Mouse (Mus musculus) intestine, embryonic 16.5 days (tissue): ENCODE data around the gene Trir. TPM values are rescaled to one million over a fixed set of nuclear protein-coding genes. Genes with fewer than 3 reads are reported as not detected.

Source experiments
- ATAC-seq: fragments of 200-750 bp; cut with Nextera tagmentation; 2 replicates; pipeline ENCODE4 v1.8.0; 2017; ENCODE audit warnings: moderate TSS enrichment, moderate library complexity
- H3K27ac ChIP-seq: fragments of 300-500 bp; sonication (generic); 2 replicates; pipeline ENCODE4 v1.5.1; 2014; ENCODE audit warnings: mild to moderate bottlenecking, low read length
- H3K27me3 ChIP-seq: fragments of 300-500 bp; sonication (generic); replicated peaks from 2 replicates; pipeline ENCODE4 v1.6.1; 2014; ENCODE audit warnings: low read length, control low read depth, mixed read lengths; ENCODE audit not compliant: control insufficient read depth, insufficient read depth
- H3K36me3 ChIP-seq: fragments of 300-500 bp; sonication (generic); 2 replicates; pipeline ENCODE4 v1.6.1; 2014; ENCODE audit warnings: low read length, control low read depth; ENCODE audit not compliant: control insufficient read depth, insufficient read depth
- H3K4me1 ChIP-seq: fragments of 300-500 bp; sonication (generic); 2 replicates; pipeline ENCODE4 v1.6.1; 2014; ENCODE audit warnings: low read length, control low read depth, mixed read lengths; ENCODE audit not compliant: control insufficient read depth, insufficient read depth
- H3K4me2 ChIP-seq: fragments of 300-500 bp; sonication (generic); 2 replicates; pipeline ENCODE4 v1.6.1; 2014; ENCODE audit warnings: low read depth, low read length, control low read depth
- H3K4me3 ChIP-seq: fragments of 300-500 bp; sonication (generic); 2 replicates; pipeline ENCODE4 v1.5.1; 2014; ENCODE audit warnings: mild to moderate bottlenecking, low read length
- H3K9ac ChIP-seq: fragments of 300-500 bp; sonication (generic); 2 replicates; pipeline ENCODE4 v1.6.1; 2014; ENCODE audit warnings: low read depth, low read length
- H3K9me3 ChIP-seq: fragments of 300-500 bp; sonication (generic); 2 replicates; pipeline ENCODE4 v1.6.1; 2016; ENCODE audit warnings: low read length, control low read depth; ENCODE audit not compliant: control insufficient read depth
- WGBS: fragments of 180-500 bp; shearing (Covaris S2); extraction: QIAGEN DNeasy Blood & Tissue Kit; methylation state at CpG from one replicate; pipeline ENCODE4 v1.1.7; 2014; 5-methylcytosine and 5-hydroxymethylcytosine counted together
- polyA plus RNA-seq: library from polyadenylated mRNA; unstranded; fragments of >200 nt; fragmentation: Nextera tagmentation; extraction: Ambion mirVana; gene quantifications from 2 replicates; pipeline ENCODE4 v1.2.1, GENCODE M21; 2015

Trir gene
- polyA plus RNA-seq, 1 experiment from 2014 or later: 79.0 TPM

DNA sequence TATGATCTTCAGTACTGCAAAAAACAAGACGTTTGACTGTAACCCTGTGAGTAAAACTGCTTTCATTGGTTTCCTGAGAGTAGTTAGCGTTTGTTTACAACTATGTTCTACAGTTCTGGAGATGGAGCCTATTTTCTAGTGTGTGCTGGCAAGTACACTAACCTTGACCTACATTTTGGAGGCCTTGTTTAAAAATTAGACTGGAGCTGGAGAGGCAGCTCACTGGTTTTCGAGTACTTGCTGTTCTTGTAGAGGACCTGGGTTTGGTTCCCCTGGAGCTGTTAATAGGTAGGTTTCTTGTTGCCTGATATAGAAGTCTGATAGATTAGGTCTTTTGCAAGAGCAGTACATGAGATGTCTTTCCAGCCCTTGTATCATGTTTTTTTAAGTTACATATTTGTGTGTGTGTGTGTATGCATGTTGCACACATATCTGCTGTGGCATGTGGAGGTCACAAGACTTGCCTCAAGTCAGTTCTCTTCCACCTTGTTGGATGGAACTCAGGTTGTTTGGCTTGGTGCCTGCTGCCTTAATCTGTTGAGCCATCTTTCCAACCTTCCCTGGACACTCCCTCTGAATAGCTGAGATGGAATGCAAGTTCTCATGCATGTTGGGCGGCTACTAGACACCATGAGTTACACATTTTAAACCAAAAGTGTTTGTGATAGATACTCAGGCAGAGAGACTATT is 6.1 kb downstream of the Trir start:
- WGBS: 76% methylated on average over 4 of the region's 4 CpGs
- no peak for ATAC-seq
- no peaks in the 10 kb centered on the region for H3K27me3 ChIP-seq
- no peak overlapping the region for H3K4me3 ChIP-seq
- no peak overlapping the region for H3K9ac ChIP-seq
- H3K27ac ChIP-seq: no peak overlapping the region
- no peak overlapping the region for H3K4me2 ChIP-seq
- no peaks in the 10 kb centered on the region for H3K9me3 ChIP-seq
- peaks cover 24% of the 10 kb centered on the region for H3K4me1 ChIP-seq
- H3K36me3 ChIP-seq: peaks cover 15% of the 10 kb centered on the region

DNA sequence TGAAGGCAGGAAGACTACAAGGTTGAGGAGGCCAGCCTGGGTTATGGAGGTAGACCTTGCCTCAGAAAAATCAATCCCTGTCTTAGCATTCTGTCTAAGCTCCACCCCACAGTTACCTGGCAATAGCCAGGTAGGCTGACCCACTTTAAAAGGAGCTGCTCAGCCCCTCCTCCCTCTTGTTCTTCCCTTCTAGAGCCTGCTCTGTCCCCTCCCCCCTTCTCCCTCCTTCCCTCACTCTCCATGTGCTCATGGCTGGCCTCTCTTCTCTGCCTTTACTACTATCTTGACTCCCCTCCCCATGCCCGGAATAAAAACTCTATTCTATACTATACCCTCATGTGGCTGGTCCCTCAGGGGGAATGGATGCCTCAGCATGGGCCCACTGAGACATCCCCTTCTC is 7.2 kb downstream of the Trir start:
- Histone ChIP-seq H3K4me3 (no peak overlapping the region), H3K27me3 (no peaks in the 10 kb centered on the region), H3K9me3 (no peaks in the 10 kb centered on the region), H3K4me2 (no peak overlapping the region), H3K27ac (no peak overlapping the region), H3K36me3 (peaks cover 15% of the 10 kb centered on the region), H3K9ac (no peak overlapping the region), H3K4me1 (peaks cover 20% of the 10 kb centered on the region)
- WGBS: 48% methylated on average over 1 of the region's 1 CpGs
- ATAC-seq: no peak

DNA sequence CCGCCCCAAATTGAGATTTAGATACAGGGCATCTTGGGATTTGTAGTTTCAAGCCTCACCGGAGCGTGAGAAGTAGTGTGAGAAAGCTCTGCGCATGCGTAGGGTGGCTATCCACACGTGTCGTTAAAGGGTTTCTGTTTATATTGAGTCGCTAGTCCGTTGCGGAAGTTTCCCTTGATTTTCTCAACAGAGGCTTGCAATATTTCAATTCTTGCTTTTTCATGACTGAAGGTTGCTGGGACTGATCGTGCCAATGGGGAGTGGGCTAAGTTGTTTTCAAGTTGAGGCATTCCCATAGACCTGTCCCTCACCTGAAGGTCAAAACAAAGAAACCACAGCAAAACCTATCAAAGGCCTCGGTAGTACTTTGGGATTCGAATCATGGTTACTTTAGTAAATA is 8.1 kb downstream of the Trir start:
- peak overlapping the region; percentile 84 for H3K27ac ChIP-seq
- H3K36me3 ChIP-seq: peaks cover 13% of the 10 kb centered on the region
- ATAC-seq: no peak

DNA sequence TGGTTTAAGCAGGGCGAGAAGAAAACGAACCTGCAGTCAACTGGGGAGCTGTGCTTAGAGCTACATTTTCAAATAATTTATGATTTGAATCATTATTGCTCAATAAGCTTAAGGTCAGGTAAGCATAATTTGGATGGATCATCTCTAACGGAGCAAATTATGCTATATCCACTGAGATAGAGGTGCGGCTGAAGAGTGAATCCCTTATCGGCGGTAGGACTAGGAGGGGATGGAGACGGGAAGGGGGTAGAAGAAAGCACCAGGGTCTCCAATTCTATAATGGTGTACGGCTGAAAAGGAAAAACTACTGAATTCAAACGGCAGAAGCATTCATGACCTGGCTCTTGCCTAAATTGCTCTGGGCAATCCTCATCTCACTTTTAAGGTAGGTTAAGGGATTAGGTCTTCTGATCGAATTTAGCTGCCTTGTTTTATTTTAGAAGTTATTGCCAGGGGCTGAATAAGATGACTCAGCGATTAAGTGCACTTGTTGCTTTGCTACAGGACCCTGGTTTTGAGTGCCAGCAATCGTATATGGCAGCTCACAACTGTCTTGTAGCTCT is 8.6 kb downstream of the Trir start:
- H3K4me3 ChIP-seq: peak overlapping the region; percentile 84
- ATAC-seq: no peak

More for the DNA sequence above, 8.1 kb downstream of the Trir start:
- no peaks in the 10 kb centered on the region for H3K27me3 ChIP-seq
- H3K9ac ChIP-seq: peak overlapping the region; percentile 75
- H3K4me3 ChIP-seq: peak overlapping the region; percentile 84
- peaks cover 16% of the 10 kb centered on the region for H3K4me1 ChIP-seq
- peak overlapping the region; percentile 81 for H3K4me2 ChIP-seq
- 1% methylated on average over 13 of the region's 13 CpGs for WGBS
- H3K9me3 ChIP-seq: no peaks in the 10 kb centered on the region

DNA sequence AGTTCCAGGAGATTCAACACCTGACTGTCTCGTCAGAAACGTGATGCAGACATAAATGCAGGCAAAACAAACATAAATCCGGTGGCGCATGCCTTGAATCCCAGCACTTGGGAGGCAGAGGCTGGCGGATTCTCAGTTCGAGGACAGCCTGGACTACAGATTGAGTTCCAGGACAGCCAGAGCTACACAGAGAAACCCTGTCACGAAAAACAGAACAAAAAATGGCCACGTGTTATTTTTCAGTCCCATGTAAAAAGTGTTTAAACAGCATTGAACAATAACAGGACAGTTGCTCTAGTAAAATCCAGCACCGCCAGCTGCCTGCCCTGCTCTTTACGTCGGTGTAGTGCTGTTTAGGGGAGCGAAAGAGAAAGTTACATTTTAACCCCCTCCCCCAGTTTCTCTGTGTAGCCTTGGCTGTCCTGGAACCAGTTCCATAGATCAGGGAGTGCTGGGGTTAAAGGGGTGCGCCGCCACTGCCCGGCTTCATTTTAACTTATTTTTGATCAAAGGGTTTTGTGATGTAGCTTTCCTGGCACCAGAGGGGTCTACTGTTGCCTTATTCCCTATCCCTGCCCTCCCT is 9.2 kb downstream of the Trir start:
- peaks cover 14% of the 10 kb centered on the region for H3K36me3 ChIP-seq
- H3K9me3 ChIP-seq: no peaks in the 10 kb centered on the region
- peak overlapping the region; percentile 84 for H3K27ac ChIP-seq
- H3K4me1 ChIP-seq: peaks cover 16% of the 10 kb centered on the region
- ATAC-seq: peak; percentile 24; the same call in 1 of the 2 replicates
- H3K4me3 ChIP-seq: peak overlapping the region; percentile 84
- peak overlapping the region; percentile 81 for H3K4me2 ChIP-seq
- WGBS: under 1% methylated on average over 15 of the region's 15 CpGs
- no peaks in the 10 kb centered on the region for H3K27me3 ChIP-seq
- peak overlapping the region; percentile 75 for H3K9ac ChIP-seq

More for the DNA sequence above, 8.6 kb downstream of the Trir start:
- WGBS: 3% methylated on average over 12 of the region's 12 CpGs
- H3K9me3 ChIP-seq: no peaks in the 10 kb centered on the region
- peaks cover 16% of the 10 kb centered on the region for H3K4me1 ChIP-seq
- H3K27ac ChIP-seq: peak overlapping the region; percentile 84
- H3K27me3 ChIP-seq: no peaks in the 10 kb centered on the region
- H3K9ac ChIP-seq: peak overlapping the region; percentile 75
- peak overlapping the region; percentile 81 for H3K4me2 ChIP-seq
- peaks cover 9% of the 10 kb centered on the region for H3K36me3 ChIP-seq

DNA sequence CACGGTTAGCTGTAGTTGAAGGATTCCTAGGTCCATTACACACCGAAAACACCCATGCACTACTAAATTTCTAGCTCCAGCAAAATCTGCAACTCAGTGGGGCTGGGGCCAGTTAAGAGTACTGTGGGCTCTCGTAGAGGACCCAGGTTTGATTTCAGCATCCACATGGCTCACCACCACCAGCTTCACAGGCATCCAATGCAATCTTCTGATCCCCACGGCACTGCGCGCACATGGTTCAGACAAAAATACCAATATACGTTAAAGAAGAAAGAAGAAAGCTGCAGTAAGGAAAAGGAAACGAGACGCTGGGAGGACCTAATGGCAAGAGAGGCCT is 9.7 kb downstream of the Trir start:
- Histone ChIP-seq H3K4me1 (peaks cover 16% of the 10 kb centered on the region), H3K9ac (peak overlapping the region; percentile 75), H3K36me3 (peaks cover 14% of the 10 kb centered on the region), H3K27ac (peak overlapping the region; percentile 84), H3K4me3 (peak overlapping the region; percentile 84), H3K9me3 (no peaks in the 10 kb centered on the region), H3K27me3 (no peaks in the 10 kb centered on the region), H3K4me2 (peak overlapping the region; percentile 81)
- under 1% methylated on average over 9 of the region's 9 CpGs for WGBS
- ATAC-seq: peak; percentile 17

DNA sequence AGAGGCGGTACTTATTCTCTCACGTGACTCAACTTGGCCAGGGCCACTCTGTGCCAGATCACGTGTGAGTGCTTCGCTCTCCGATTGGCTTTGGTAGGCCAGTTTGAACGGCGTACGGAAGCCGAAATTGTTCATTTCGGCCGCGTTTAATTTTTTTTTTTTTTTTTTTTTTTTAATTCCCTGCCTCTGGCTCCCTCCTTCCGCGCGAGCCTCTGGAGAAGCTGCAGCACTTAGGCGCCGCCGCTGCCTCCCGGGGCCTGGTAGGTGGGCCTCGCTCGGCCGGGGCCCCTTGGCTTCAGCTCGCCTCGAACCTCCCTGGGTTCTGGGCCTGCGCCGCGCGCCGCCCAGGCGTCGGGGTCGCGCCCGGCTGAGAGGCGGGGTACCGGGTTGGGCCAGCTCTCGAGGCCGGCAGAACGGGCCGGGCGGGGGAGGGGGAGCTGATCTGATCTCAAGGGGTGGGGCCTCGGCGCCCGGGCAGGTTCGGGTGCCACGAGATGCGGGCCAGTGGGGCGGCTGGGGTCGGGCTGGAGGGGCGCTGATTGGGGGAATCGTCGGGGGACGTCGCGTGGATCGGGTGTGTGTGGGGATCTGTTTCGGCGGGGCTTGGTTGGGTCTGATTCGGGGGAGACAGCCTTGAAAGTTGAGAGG is 10.2 kb downstream of the Trir start, which contains the start of gene Tnpo2:
Tnpo2 (plus strand) TSS at position 198 of the 648 bp plus-strand sequence.
- Histone ChIP-seq H3K4me3 (peak within 1 kb of the TSS; percentile 84), H3K9me3 (no peaks in the 10 kb centered on the region), H3K27me3 (no peaks in the 10 kb centered on the region), H3K9ac (peak within 1 kb of the TSS; percentile 99), H3K4me1 (peaks cover 16% of the 10 kb centered on the region), H3K4me2 (peak within 1 kb of the TSS; percentile 88), H3K36me3 (peaks cover 11% of the 10 kb centered on the region), H3K27ac (peak within 1 kb of the TSS; percentile 100)
- WGBS: under 1% methylated on average over 59 of the region's 59 CpGs
- ATAC-seq: peak; percentile 90

DNA sequence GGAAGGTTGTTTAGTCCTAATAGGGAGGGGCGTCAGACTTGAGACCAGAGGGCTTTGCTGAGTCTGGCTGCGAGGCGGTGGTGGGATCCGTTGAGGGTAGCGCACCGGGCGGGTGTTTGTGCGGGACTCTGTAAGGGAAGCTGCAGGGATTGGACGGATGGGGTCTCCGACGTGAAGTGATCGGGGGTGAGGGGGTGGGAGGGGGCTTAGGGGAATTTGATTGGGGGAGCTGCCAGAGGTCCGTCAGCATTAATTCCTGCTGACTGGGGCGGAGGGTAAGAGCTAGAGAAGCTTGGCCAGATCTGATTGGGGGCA is 10.7 kb downstream of the Trir start:
- peak overlapping the region; percentile 84 for H3K4me3 ChIP-seq
- ATAC-seq: peak; percentile 37
- peaks cover 16% of the 10 kb centered on the region for H3K4me1 ChIP-seq

More for the DNA sequence above, 10.7 kb downstream of the Trir start:
- Histone ChIP-seq H3K9ac (peak overlapping the region; percentile 99), H3K27me3 (no peaks in the 10 kb centered on the region), H3K36me3 (peaks cover 8% of the 10 kb centered on the region), H3K9me3 (no peaks in the 10 kb centered on the region), H3K27ac (peak overlapping the region; percentile 100), H3K4me2 (peak overlapping the region; percentile 88)
- 0% methylated on average over 14 of the region's 14 CpGs for WGBS
